Mouse (Mus musculus) kidney, postnatal 14 days (tissue): Measurements from ENCODE around the gene Vmn1r229.

Experiments
- DNase-seq: peaks from one replicate; pipeline ENCODE4 v3.0.0; 2022; ENCODE audit warnings: mixed read lengths

Gene Vmn1r229

GRCm38 (mm10) chr17:20811255-20811654 lies at the start of gene Vmn1r229:
Gene Vmn1r229 (plus strand): TSS chr17:20811555.
- DNase-seq: no peak

- no peak for DNase-seq
These were observed 25.3 kb upstream of the Vmn1r229 start, which contains the start of gene Vmn1r228 for GRCm38 (mm10) chr17:20786057-20786456. Gene Vmn1r228 (minus strand): TSS chr17:20786157.

GRCm38 (mm10) chr17:20840144-20840543 lies 28.8 kb downstream of the Vmn1r229 start, which contains the start of gene Vmn1r230:
Gene Vmn1r230 (plus strand): TSS chr17:20840444.
- no peak for DNase-seq
